Mouse (Mus musculus): ENCODE measurements around the gene Arl3. TPM values are rescaled to one million over a fixed set of nuclear protein-coding genes. Genes with fewer than 3 reads are reported as not detected.
A peak's percentile ranks its signal among the peaks of the same experiment; 100 is the strongest.

Arl3 gene
- polyA plus RNA-seq, 1 experiment = 227 TPM

GRCm38 (mm10) chr19:46531071-46532030 lies 41.6 kb downstream of the Arl3 start:
- WGBS = 48% methylated on average over 16 of the region's 16 CpGs
- DNase-seq = peak in 1 of 2 experiments; percentile 38
- no peak overlapping the region for H3K27ac ChIP-seq (ENCODE audit: insufficient read depth, low read length)
- no peak overlapping the region for H3K4me3 ChIP-seq (replicated peaks; ENCODE audit: insufficient read depth, low read depth, low read length)
- TF ChIP-seq CTCF (IDR thresholded peaks at IDR 0.05; ENCODE audit: borderline replicate concordance, insufficient read depth, low read depth, low read length) = no peak
- TF ChIP-seq POLR2A (IDR thresholded peaks at IDR 0.05; ENCODE audit: borderline replicate concordance, insufficient read depth, low read length) = no peak
- no peaks in the 10 kb centered on the region for H3K27me3 ChIP-seq (ENCODE audit: control insufficient read depth, insufficient read depth, low read length)
- H3K4me1 ChIP-seq (ENCODE audit: control insufficient read depth, insufficient read depth, low read length) = peaks cover 22% of the 10 kb centered on the region

GRCm38 (mm10) chr19:46530449-46530990 lies 42.5 kb downstream of the Arl3 start:
- Histone ChIP-seq H3K27me3 (ENCODE audit: control insufficient read depth, insufficient read depth, low read length) (no peaks in the 10 kb centered on the region), H3K4me1 (ENCODE audit: control insufficient read depth, insufficient read depth, low read length) (peaks cover 27% of the 10 kb centered on the region), H3K4me3 (replicated peaks; ENCODE audit: insufficient read depth, low read depth, low read length) (no peak overlapping the region), H3K27ac (ENCODE audit: insufficient read depth, low read length) (no peak overlapping the region)
- TF ChIP-seq CTCF (IDR thresholded peaks at IDR 0.05; ENCODE audit: borderline replicate concordance, insufficient read depth, low read depth, low read length) = no peak
- TF ChIP-seq POLR2A (IDR thresholded peaks at IDR 0.05; ENCODE audit: borderline replicate concordance, insufficient read depth, low read length) = no peak
- DNase-seq = no peak
- WGBS = 68% methylated on average over 8 of the region's 8 CpGs

GRCm38 (mm10) chr19:46529601-46530448 lies 43.2 kb downstream of the Arl3 start:
- DNase-seq = no peak
- H3K4me1 ChIP-seq (ENCODE audit: control insufficient read depth, insufficient read depth, low read length) = peaks cover 30% of the 10 kb centered on the region
- H3K4me3 ChIP-seq (replicated peaks; ENCODE audit: insufficient read depth, low read depth, low read length) = no peak overlapping the region
- 49% methylated on average over 13 of the region's 13 CpGs for whole genome bisulfite sequencing
- TF ChIP-seq POLR2A (IDR thresholded peaks at IDR 0.05; ENCODE audit: borderline replicate concordance, insufficient read depth, low read length) (no peak), CTCF (IDR thresholded peaks at IDR 0.05; ENCODE audit: borderline replicate concordance, insufficient read depth, low read depth, low read length) (no peak)
- 0 out of 2 replicates have a peak overlapping the region, but pooled peaks have one; percentile 13 for H3K27ac ChIP-seq (ENCODE audit: insufficient read depth, low read length)
- no peaks in the 10 kb centered on the region for H3K27me3 ChIP-seq (ENCODE audit: control insufficient read depth, insufficient read depth, low read length)

GRCm38 (mm10) chr19:46528529-46529213 lies 44.3 kb downstream of the Arl3 start:
- peak; percentile 73 to 76 for DNase-seq
- H3K27me3 ChIP-seq (ENCODE audit: control insufficient read depth, insufficient read depth, low read length) = no peaks in the 10 kb centered on the region
- H3K27ac ChIP-seq (ENCODE audit: insufficient read depth, low read length) = peak overlapping the region; percentile 66; the same call in 1 of the 2 replicates
- WGBS = 3% methylated on average over 20 of the region's 20 CpGs
- H3K4me3 ChIP-seq (replicated peaks; ENCODE audit: insufficient read depth, low read depth, low read length) = peak overlapping the region; percentile 30
- peaks cover 38% of the 10 kb centered on the region for H3K4me1 ChIP-seq (ENCODE audit: control insufficient read depth, insufficient read depth, low read length)
- TF ChIP-seq CTCF (IDR thresholded peaks at IDR 0.05; ENCODE audit: borderline replicate concordance, insufficient read depth, low read depth, low read length) = no peak
- TF ChIP-seq POLR2A (IDR thresholded peaks at IDR 0.05; ENCODE audit: borderline replicate concordance, insufficient read depth, low read length) = peak; percentile 11; the same call in 1 of the 2 replicates

GRCm38 (mm10) chr19:46527632-46528528 lies 45.1 kb downstream of the Arl3 start:
- peak in 1 of 2 experiments; percentile 36 for DNase-seq
- Histone ChIP-seq H3K4me3 (replicated peaks; ENCODE audit: insufficient read depth, low read depth, low read length) (peak overlapping the region; percentile 30), H3K4me1 (ENCODE audit: control insufficient read depth, insufficient read depth, low read length) (peaks cover 45% of the 10 kb centered on the region), H3K27ac (ENCODE audit: insufficient read depth, low read length) (peak overlapping the region; percentile 66), H3K27me3 (ENCODE audit: control insufficient read depth, insufficient read depth, low read length) (no peaks in the 10 kb centered on the region)
- 35% methylated on average over 17 of the region's 17 CpGs for WGBS
- no peak for TF ChIP-seq POLR2A (IDR thresholded peaks at IDR 0.05; ENCODE audit: borderline replicate concordance, insufficient read depth, low read length)
- TF ChIP-seq CTCF (IDR thresholded peaks at IDR 0.05; ENCODE audit: borderline replicate concordance, insufficient read depth, low read depth, low read length) = no peak

Measured in cerebellum, adult 2 months (tissue).